Mouse (Mus musculus): ENCODE results near the gene Cdkn2d. TPM values are rescaled to one million over a fixed set of nuclear protein-coding genes. Genes with fewer than 3 reads are reported as not detected.

Cdkn2d gene
- 23.1 and 28.0 TPM in 2 replicates for polyA plus RNA-seq (2015; fragmentation: Nextera tagmentation; extraction: Ambion mirVana)

DNA sequence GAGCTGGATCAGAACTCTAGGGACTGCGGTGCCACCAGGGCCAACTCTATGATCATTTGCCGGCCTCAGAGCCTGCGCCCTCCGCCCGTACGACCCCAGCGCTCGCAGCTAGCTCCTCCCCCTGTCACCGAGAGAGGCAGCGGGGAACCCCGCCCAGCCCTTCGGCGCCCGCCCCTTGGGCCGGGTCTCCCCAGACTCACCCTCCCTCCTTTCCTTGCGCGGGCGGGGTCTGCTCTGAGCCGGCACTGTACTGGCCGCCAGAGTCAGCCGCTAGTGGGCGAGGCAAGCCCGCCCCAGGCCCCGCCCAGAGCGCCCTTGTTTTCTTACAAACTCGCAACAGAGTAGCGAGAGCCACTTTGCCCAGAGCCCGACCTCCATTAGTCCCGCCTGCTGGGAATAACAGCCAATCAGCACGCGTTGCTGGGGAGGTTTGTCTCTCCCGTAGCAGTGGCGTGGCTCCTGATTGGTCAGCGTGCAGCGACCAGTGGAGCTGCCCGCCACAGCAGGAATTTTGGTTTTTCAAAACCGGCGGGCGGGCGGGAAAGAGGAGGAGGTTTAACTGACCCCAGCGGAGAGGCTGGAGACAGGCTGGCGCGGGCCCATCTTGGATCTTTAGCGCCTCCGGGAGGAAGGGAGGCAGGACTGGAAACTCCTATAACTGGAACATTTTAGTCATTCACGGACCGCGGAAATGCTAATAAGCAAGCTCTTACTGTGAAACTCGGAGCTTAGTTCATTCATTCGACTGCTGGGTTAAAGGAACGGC, at the start of gene Cdkn2d:
Gene Cdkn2d, minus strand, starts transcription at position 386 of the 766 bp plus-strand sequence.
- H3K9me3 ChIP-seq (ENCODE audit: control insufficient read depth, low read length): no peaks in the 10 kb centered on the region
- peak; percentile 100 for DNase-seq (ENCODE audit: low spot score)
- ATAC-seq (ENCODE audit: low FRiP score, low TSS enrichment): peak; percentile 96
- WGBS: under 1% methylated on average over 38 of the region's 51 CpGs
- no peaks in the 10 kb centered on the region for H3K36me3 ChIP-seq (ENCODE audit: control insufficient read depth, insufficient read depth, low read length)
- peak within 1 kb of the TSS; percentile 80 for H3K4me2 ChIP-seq (replicated peaks; ENCODE audit: low read depth)
- TF ChIP-seq EP300 (optimal IDR thresholded peaks at IDR 0.05) (no peak), CTCF (IDR thresholded peaks at IDR 0.05; ENCODE audit: low read depth) (peak; percentile 65)
- peaks cover 6% of the 10 kb centered on the region; the same call in 1 of the 2 replicates for H3K4me1 ChIP-seq (replicated peaks; ENCODE audit: control insufficient read depth, insufficient read depth)
- H3K9ac ChIP-seq (ENCODE audit: low read length): peak within 1 kb of the TSS; percentile 77
- peak within 1 kb of the TSS; percentile 69 for H3K4me3 ChIP-seq (ENCODE audit: low read depth, low read length)
- no peaks in the 10 kb centered on the region for H3K27me3 ChIP-seq (ENCODE audit: control insufficient read depth, insufficient read depth, low read length)
- peak within 1 kb of the TSS; percentile 86 for H3K27ac ChIP-seq (replicated peaks)

- DNase-seq (ENCODE audit: low spot score): peak; percentile 56
- no peaks in the 10 kb centered on the region for H3K4me1 ChIP-seq (replicated peaks; ENCODE audit: control insufficient read depth, insufficient read depth)
- H3K4me2 ChIP-seq (replicated peaks; ENCODE audit: low read depth): no peak overlapping the region
- no peaks in the 10 kb centered on the region for H3K9me3 ChIP-seq (ENCODE audit: control insufficient read depth, low read length)
- ATAC-seq (ENCODE audit: low FRiP score, low TSS enrichment): peak; percentile 62
- H3K27ac ChIP-seq (replicated peaks): no peak overlapping the region; the same call in 1 of the 2 replicates
- no peak overlapping the region for H3K4me3 ChIP-seq (ENCODE audit: low read depth, low read length)
- WGBS: 57% methylated on average over 4 of the region's 4 CpGs
- no peak overlapping the region for H3K9ac ChIP-seq (ENCODE audit: low read length)
- no peaks in the 10 kb centered on the region for H3K27me3 ChIP-seq (ENCODE audit: control insufficient read depth, insufficient read depth, low read length)
- TF ChIP-seq CTCF (IDR thresholded peaks at IDR 0.05; ENCODE audit: low read depth) (peak; percentile 9; the same call in 1 of the 2 replicates), EP300 (optimal IDR thresholded peaks at IDR 0.05) (no peak)
- peaks cover 15% of the 10 kb centered on the region for H3K36me3 ChIP-seq (ENCODE audit: control insufficient read depth, insufficient read depth, low read length)
Observed at GRCm38 (mm10) chr9:21340411-21340810, 49.2 kb upstream of the Cdkn2d start.

DNA sequence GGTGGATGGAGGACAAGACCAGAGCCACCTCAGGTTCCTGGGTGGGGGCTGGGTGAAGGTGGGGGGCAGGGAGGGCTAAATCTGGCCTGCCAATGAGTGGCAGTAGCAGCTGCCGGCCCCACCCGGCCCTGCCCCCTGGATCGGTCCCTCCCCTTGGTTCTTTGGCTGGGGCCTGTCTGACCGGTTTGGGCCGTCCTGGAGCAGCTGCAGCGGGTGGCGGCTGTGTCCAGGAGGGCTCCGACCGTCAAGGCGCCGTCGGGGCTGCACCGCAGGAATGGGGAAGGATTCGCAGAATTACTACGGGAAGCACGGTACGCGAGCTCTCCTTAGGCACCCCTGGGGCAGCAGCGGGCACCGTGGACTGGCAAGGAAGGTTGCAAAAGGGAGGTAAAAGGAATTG, 46.4 kb upstream of the Cdkn2d start:
- ATAC-seq (ENCODE audit: low FRiP score, low TSS enrichment) (peak; percentile 88), DNase-seq (ENCODE audit: low spot score) (peak; percentile 92)
- peak overlapping the region; percentile 50 for H3K4me2 ChIP-seq (replicated peaks; ENCODE audit: low read depth)
- WGBS: 16% methylated on average over 20 of the region's 20 CpGs
- peak overlapping the region; percentile 45 for H3K4me3 ChIP-seq (ENCODE audit: low read depth, low read length)
- H3K9ac ChIP-seq (ENCODE audit: low read length): peak overlapping the region; percentile 62
- H3K36me3 ChIP-seq (ENCODE audit: control insufficient read depth, insufficient read depth, low read length): peaks cover 6% of the 10 kb centered on the region
- no peaks in the 10 kb centered on the region for H3K9me3 ChIP-seq (ENCODE audit: control insufficient read depth, low read length)
- H3K27ac ChIP-seq (replicated peaks): peak overlapping the region; percentile 85
- H3K27me3 ChIP-seq (ENCODE audit: control insufficient read depth, insufficient read depth, low read length): no peaks in the 10 kb centered on the region
- no peaks in the 10 kb centered on the region for H3K4me1 ChIP-seq (replicated peaks; ENCODE audit: control insufficient read depth, insufficient read depth)
- TF ChIP-seq EP300 (optimal IDR thresholded peaks at IDR 0.05) (no peak), CTCF (IDR thresholded peaks at IDR 0.05; ENCODE audit: low read depth) (no peak)

DNA sequence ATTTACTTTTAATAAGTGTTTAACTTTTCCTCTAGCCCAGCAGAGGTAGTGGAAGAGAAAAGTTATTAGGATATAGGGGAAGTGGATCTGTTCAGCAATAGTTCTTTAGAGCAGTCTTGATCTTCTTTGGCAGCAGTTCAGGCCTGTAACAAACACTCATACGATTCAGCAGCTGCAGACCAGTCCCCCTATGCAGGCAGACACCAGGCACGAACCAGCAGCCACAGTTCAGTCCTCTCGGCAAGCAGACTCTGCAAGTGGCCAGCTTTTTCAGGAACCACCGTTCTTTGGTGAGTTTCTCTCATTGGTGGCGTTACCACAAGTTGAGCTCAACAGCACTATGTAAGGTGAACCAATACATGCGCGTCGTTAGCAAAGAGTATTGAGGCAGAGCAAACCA, 45.3 kb upstream of the Cdkn2d start:
- ATAC-seq (ENCODE audit: low FRiP score, low TSS enrichment) (no peak), DNase-seq (ENCODE audit: low spot score) (no peak)
- Histone ChIP-seq H3K4me2 (replicated peaks; ENCODE audit: low read depth) (no peak overlapping the region), H3K27me3 (ENCODE audit: control insufficient read depth, insufficient read depth, low read length) (no peaks in the 10 kb centered on the region), H3K9me3 (ENCODE audit: control insufficient read depth, low read length) (no peaks in the 10 kb centered on the region), H3K36me3 (ENCODE audit: control insufficient read depth, insufficient read depth, low read length) (no peaks in the 10 kb centered on the region), H3K4me3 (ENCODE audit: low read depth, low read length) (no peak overlapping the region), H3K9ac (ENCODE audit: low read length) (no peak overlapping the region), H3K27ac (replicated peaks) (no peak overlapping the region), H3K4me1 (replicated peaks; ENCODE audit: control insufficient read depth, insufficient read depth) (no peaks in the 10 kb centered on the region)
- WGBS: 77% methylated on average over 8 of the region's 8 CpGs
- no peak for TF ChIP-seq EP300 (optimal IDR thresholded peaks at IDR 0.05)
- TF ChIP-seq CTCF (IDR thresholded peaks at IDR 0.05; ENCODE audit: low read depth): no peak

GRCm38 (mm10) chr9:21335391-21335790, 44.2 kb upstream of the Cdkn2d start:
- no peak overlapping the region for H3K4me2 ChIP-seq (replicated peaks; ENCODE audit: low read depth)
- WGBS: 77% methylated on average over 4 of the region's 4 CpGs
- no peak for DNase-seq (ENCODE audit: low spot score)
- TF ChIP-seq EP300 (optimal IDR thresholded peaks at IDR 0.05) (no peak), CTCF (IDR thresholded peaks at IDR 0.05; ENCODE audit: low read depth) (no peak)
- H3K9ac ChIP-seq (ENCODE audit: low read length): no peak overlapping the region
- H3K27me3 ChIP-seq (ENCODE audit: control insufficient read depth, insufficient read depth, low read length): no peaks in the 10 kb centered on the region
- no peaks in the 10 kb centered on the region for H3K4me1 ChIP-seq (replicated peaks; ENCODE audit: control insufficient read depth, insufficient read depth)
- ATAC-seq (ENCODE audit: low FRiP score, low TSS enrichment): no peak
- H3K4me3 ChIP-seq (ENCODE audit: low read depth, low read length): no peak overlapping the region
- H3K9me3 ChIP-seq (ENCODE audit: control insufficient read depth, low read length): no peaks in the 10 kb centered on the region
- no peak overlapping the region for H3K27ac ChIP-seq (replicated peaks)
- H3K36me3 ChIP-seq (ENCODE audit: control insufficient read depth, insufficient read depth, low read length): no peaks in the 10 kb centered on the region

GRCm38 (mm10) chr9:21334747-21335146, 43.5 kb upstream of the Cdkn2d start:
- H3K9me3 ChIP-seq (ENCODE audit: control insufficient read depth, low read length): no peaks in the 10 kb centered on the region
- ATAC-seq (ENCODE audit: low FRiP score, low TSS enrichment): no peak

More at GRCm38 (mm10) chr9:21334747-21335146, 43.5 kb upstream of the Cdkn2d start:
- Histone ChIP-seq H3K4me3 (ENCODE audit: low read depth, low read length) (no peak overlapping the region), H3K36me3 (ENCODE audit: control insufficient read depth, insufficient read depth, low read length) (no peaks in the 10 kb centered on the region), H3K27me3 (ENCODE audit: control insufficient read depth, insufficient read depth, low read length) (no peaks in the 10 kb centered on the region), H3K4me1 (replicated peaks; ENCODE audit: control insufficient read depth, insufficient read depth) (no peaks in the 10 kb centered on the region), H3K4me2 (replicated peaks; ENCODE audit: low read depth) (no peak overlapping the region), H3K9ac (ENCODE audit: low read length) (no peak overlapping the region), H3K27ac (replicated peaks) (no peak overlapping the region)
- no peak for DNase-seq (ENCODE audit: low spot score)
- TF ChIP-seq CTCF (IDR thresholded peaks at IDR 0.05; ENCODE audit: low read depth) (no peak), EP300 (optimal IDR thresholded peaks at IDR 0.05) (no peak)
